Mouse (Mus musculus) intestine, postnatal 0 days (tissue): ENCODE measurements around the gene AB124611. TPM values are rescaled to one million over a fixed set of nuclear protein-coding genes. Genes with fewer than 3 reads are reported as not detected.
"Not testable (repeated sequence)": the region's sequence is repeated elsewhere in the genome, so short reads cannot be mapped to it uniquely, and the experiment has no call there.

ENCODE experiments used
- ATAC-seq: fragments of 200-750 bp; cut with Nextera tagmentation; 2 replicates; pipeline ENCODE4 v1.8.0; 2017; ENCODE audit warnings: mild to moderate bottlenecking, moderate TSS enrichment, moderate library complexity
- H3K27ac ChIP-seq: fragments of 300-500 bp; sonication (generic); 2 replicates; pipeline ENCODE4 v1.5.1; 2014; ENCODE audit warnings: mild to moderate bottlenecking, low read depth, low read length, moderate library complexity
- H3K27me3 ChIP-seq: fragments of 300-500 bp; sonication (generic); replicated peaks from 2 replicates; pipeline ENCODE4 v1.6.1; 2014; ENCODE audit warnings: low read length, mixed read lengths; ENCODE audit not compliant: control insufficient read depth, insufficient read depth
- H3K36me3 ChIP-seq: fragments of 300-500 bp; sonication (generic); 2 replicates; pipeline ENCODE4 v1.6.1; 2014; ENCODE audit warnings: mild to moderate bottlenecking, moderate library complexity; ENCODE audit not compliant: control insufficient read depth, insufficient read depth
- H3K4me1 ChIP-seq: fragments of 300-500 bp; sonication (generic); replicated peaks from 2 replicates; pipeline ENCODE4 v1.6.1; 2014; ENCODE audit warnings: antibody characterized with exemption, low read length, mixed read lengths; ENCODE audit not compliant: control insufficient read depth, insufficient read depth
- H3K4me2 ChIP-seq: fragments of 300-500 bp; sonication (generic); replicated peaks from 2 replicates; pipeline ENCODE4 v1.6.1; 2014; ENCODE audit warnings: low read depth, mild to moderate bottlenecking, moderate library complexity
- H3K4me3 ChIP-seq: fragments of 300-500 bp; sonication (generic); 2 replicates; pipeline ENCODE4 v1.5.1; 2014; ENCODE audit warnings: low read depth, low read length
- H3K9ac ChIP-seq: fragments of 300-500 bp; sonication (generic); 2 replicates; pipeline ENCODE4 v1.6.1; 2014; ENCODE audit warnings: mild to moderate bottlenecking, low read depth, low read length
- H3K9me3 ChIP-seq: fragments of 300-500 bp; sonication (generic); 2 replicates; pipeline ENCODE4 v1.6.1; 2016; ENCODE audit warnings: mixed run types; ENCODE audit not compliant: control insufficient read depth
- CTCF ChIP-seq: sonication (generic); IDR thresholded peaks from 2 replicates; pipeline ENCODE4 v1.5.1; 2016; ENCODE audit warnings: low read depth, mild to moderate bottlenecking, control low read depth, antibody characterized with exemption, moderate library complexity
- WGBS: fragments of 180-500 bp; shearing (Covaris S2); extraction: QIAGEN DNeasy Blood & Tissue Kit; methylation state at CpG from one replicate; pipeline ENCODE4 v1.1.7; 2014; 5-methylcytosine and 5-hydroxymethylcytosine counted together
- polyA plus RNA-seq: library from polyadenylated mRNA; unstranded; fragments of >200 nt; fragmentation: Nextera tagmentation; extraction: Ambion mirVana; gene quantifications from 2 replicates; pipeline ENCODE4 v1.2.1, GENCODE M21; 2015

AB124611 gene
- polyA plus RNA-seq: 0.43 and 1.1 TPM in 2 replicates

GRCm38 (mm10) chr9:21525937-21526633, at the start of gene AB124611:
Gene AB124611, plus strand, starts transcription at chr9:21526176.
- H3K36me3 ChIP-seq: no peaks in the 10 kb centered on the region
- no peaks in the 10 kb centered on the region for H3K9me3 ChIP-seq
- H3K27me3 ChIP-seq: no peaks in the 10 kb centered on the region
- 61% methylated on average over 14 of the region's 14 CpGs for WGBS
- H3K4me2 ChIP-seq: no peak within 1 kb of the TSS
- H3K4me1 ChIP-seq: no peaks in the 10 kb centered on the region
- TF ChIP-seq CTCF: no peak
- H3K27ac ChIP-seq: no peak within 1 kb of the TSS
- no peak within 1 kb of the TSS for H3K4me3 ChIP-seq
- ATAC-seq: no peak
- no peak within 1 kb of the TSS for H3K9ac ChIP-seq

GRCm38 (mm10) chr9:21477707-21478106, 48.3 kb upstream of the AB124611 start:
- H3K27me3 ChIP-seq: no peaks in the 10 kb centered on the region
- no peak overlapping the region for H3K4me2 ChIP-seq
- H3K27ac ChIP-seq: no peak overlapping the region
- H3K36me3 ChIP-seq: peaks cover 96% of the 10 kb centered on the region
- peak; percentile 49 for TF ChIP-seq CTCF
- H3K9ac ChIP-seq: no peak overlapping the region
- no peak for ATAC-seq
- H3K4me3 ChIP-seq: no peak overlapping the region
- H3K9me3 ChIP-seq: no peaks in the 10 kb centered on the region
- no peaks in the 10 kb centered on the region for H3K4me1 ChIP-seq
- WGBS: 98% methylated on average over 6 of the region's 6 CpGs

- H3K4me3 ChIP-seq: no peak overlapping the region
- no peaks in the 10 kb centered on the region for H3K9me3 ChIP-seq
- no peak overlapping the region for H3K4me2 ChIP-seq
- H3K27me3 ChIP-seq: no peaks in the 10 kb centered on the region
- ATAC-seq: no peak
- no peak overlapping the region for H3K27ac ChIP-seq
- H3K9ac ChIP-seq: no peak overlapping the region
- no peaks in the 10 kb centered on the region for H3K4me1 ChIP-seq
- no peak for TF ChIP-seq CTCF
- WGBS: 89% methylated on average over 4 of the region's 4 CpGs
- H3K36me3 ChIP-seq: peaks cover 83% of the 10 kb centered on the region
Observed at GRCm38 (mm10) chr9:21484065-21484464, 41.9 kb upstream of the AB124611 start.

- H3K27me3 ChIP-seq, H3K27ac ChIP-seq, ATAC-seq, H3K4me1 ChIP-seq, H3K9me3 ChIP-seq, H3K4me2 ChIP-seq, H3K4me3 ChIP-seq, H3K9ac ChIP-seq: not testable (repeated sequence)
- WGBS: 82% methylated on average over 1 of the region's 2 CpGs
- H3K36me3 ChIP-seq: peaks cover 78% of the 10 kb centered on the region
Observed at GRCm38 (mm10) chr9:21488246-21488645, 37.7 kb upstream of the AB124611 start.

- Histone ChIP-seq H3K4me1 (no peaks in the 10 kb centered on the region), H3K9me3 (no peaks in the 10 kb centered on the region), H3K4me2 (no peak overlapping the region), H3K27me3 (no peaks in the 10 kb centered on the region), H3K9ac (no peak overlapping the region), H3K36me3 (peaks cover 81% of the 10 kb centered on the region), H3K4me3 (no peak overlapping the region), H3K27ac (no peak overlapping the region)
- TF ChIP-seq CTCF: no peak
- 93% methylated on average over 9 of the region's 9 CpGs for WGBS
- ATAC-seq: no peak
Observed at GRCm38 (mm10) chr9:21490696-21491095, 35.3 kb upstream of the AB124611 start.

- no peaks in the 10 kb centered on the region for H3K9me3 ChIP-seq
- H3K4me1 ChIP-seq: no peaks in the 10 kb centered on the region
- H3K27ac ChIP-seq: no peak overlapping the region
- no peak overlapping the region for H3K4me2 ChIP-seq
- H3K27me3 ChIP-seq: no peaks in the 10 kb centered on the region
- no peak for ATAC-seq
- H3K9ac ChIP-seq: no peak overlapping the region
- H3K36me3 ChIP-seq: peaks cover 85% of the 10 kb centered on the region
- WGBS: 74% methylated on average over 2 of the region's 2 CpGs
- no peak for TF ChIP-seq CTCF
- no peak overlapping the region for H3K4me3 ChIP-seq
Observed at GRCm38 (mm10) chr9:21493907-21494306, 32.1 kb upstream of the AB124611 start.
